Mouse (Mus musculus): ENCODE results near the gene Syt7.

DNA sequence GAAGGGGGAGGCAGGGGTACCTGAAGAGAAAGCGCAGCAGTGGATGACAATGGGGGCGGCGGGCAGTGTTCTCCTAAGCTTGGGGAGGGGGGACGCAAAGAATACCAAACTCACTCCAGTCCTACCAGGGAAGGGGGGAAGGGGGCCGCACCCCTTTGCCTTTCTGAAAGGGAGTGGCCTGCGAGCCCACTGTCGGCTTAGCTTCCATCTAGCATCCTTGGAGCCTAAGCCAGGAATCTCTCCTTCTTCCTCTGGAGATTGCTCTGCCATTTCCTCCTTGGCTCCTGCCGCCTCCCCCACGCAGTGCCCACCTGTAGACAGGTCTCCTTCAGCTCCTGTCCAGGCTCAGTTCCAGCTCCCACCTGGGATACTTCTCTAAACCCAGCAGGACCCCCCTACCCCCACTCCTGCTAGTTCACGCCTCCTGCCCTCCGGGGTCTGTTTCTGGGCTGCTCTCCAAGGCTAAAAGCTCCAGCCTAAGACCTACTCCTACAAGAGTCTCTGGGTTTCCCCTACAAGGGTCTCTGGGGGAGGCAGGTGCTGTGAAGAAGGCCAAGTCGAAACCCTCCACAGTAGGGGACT, 1.3 kb downstream of the Syt7 start:
- TF ChIP-seq GATA1 (IDR thresholded peaks at IDR 0.05; ENCODE audit: borderline replicate concordance, low read length) (no peak), FLI1 (IDR thresholded peaks at IDR 0.05; ENCODE audit: low read length) (no peak)
